10 mouse cellular contexts compared by ENCODE assay signal in the genomic region with DNA sequence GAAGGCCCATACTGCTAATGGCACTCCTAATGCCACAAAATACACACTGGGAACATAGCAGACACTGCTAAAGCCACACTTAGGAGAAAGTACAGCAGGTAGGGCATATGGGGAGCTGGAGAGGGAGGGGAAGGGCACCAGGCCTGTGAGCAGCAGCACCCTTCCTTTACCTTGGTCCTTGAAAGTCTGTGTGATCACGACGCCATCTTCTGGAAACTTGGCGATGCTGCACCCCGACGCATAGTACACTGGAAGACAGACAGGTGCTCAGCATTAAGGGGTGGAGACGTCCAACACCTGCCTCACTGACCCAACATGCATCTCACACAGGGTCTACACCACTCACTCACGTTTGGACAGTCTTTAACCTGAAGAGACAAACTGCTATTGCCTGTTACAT. TPM values are rescaled to one million over a fixed set of nuclear protein-coding genes. Genes with fewer than 3 reads are reported as not detected.
DNase-seq lines count a peak whose midpoint lies in the region; ATAC-seq and TF ChIP-seq lines count a peak whose summit lies in the region.
"Had no signal": no experiment of that assay in that cellular context is flagged by ENCODE, and none has a peak within 500 bp of the region (broad histone marks: within the 10 kb centered on the region; RNA-seq: fewer than 3 reads in every experiment).

No protein-coding gene starts in this region.

- H3K27me3 ChIP-seq in forebrain, postnatal 0 days (ENCODE audit: insufficient read depth, low read length), result no peaks in the 10 kb centered on the region
- H3K27me3 ChIP-seq in forebrain, embryonic 16.5 days (replicated peaks; ENCODE audit: control insufficient read depth, insufficient read depth, low read length), result no peaks in the 10 kb centered on the region
- H3K27me3 ChIP-seq in lung, postnatal 0 days (replicated peaks; ENCODE audit: insufficient read depth, low read length), result no peaks in the 10 kb centered on the region
- H3K27me3 ChIP-seq: heart, embryonic 12.5 days had no signal

- no peak overlapping the region for H3K4me2 ChIP-seq in forebrain, postnatal 0 days (ENCODE audit: low read depth)
- H3K4me2 ChIP-seq in forebrain, embryonic 16.5 days (ENCODE audit: low read length), result no peak overlapping the region
- no peak overlapping the region for H3K4me2 ChIP-seq in lung, postnatal 0 days (replicated peaks; ENCODE audit: low read depth, low read length)
- H3K4me2 ChIP-seq: heart, embryonic 12.5 days had no signal

- peak; percentile 64 for TF ChIP-seq CTCF in forebrain, postnatal 0 days (IDR thresholded peaks at IDR 0.05; ENCODE audit: low read depth)
- TF ChIP-seq CTCF in lung, postnatal 0 days (IDR thresholded peaks at IDR 0.05), result peak; percentile 47

- no peak for TF ChIP-seq EP300 in lung, postnatal 0 days (IDR thresholded peaks at IDR 0.05)

- ATAC-seq in forebrain, postnatal 0 days, result no peak
- ATAC-seq in forebrain, embryonic 16.5 days, result no peak
- no peak for ATAC-seq in lung, postnatal 0 days

- H3K9me3 ChIP-seq in forebrain, postnatal 0 days (ENCODE audit: low read length), result no peaks in the 10 kb centered on the region
- H3K9me3 ChIP-seq in forebrain, embryonic 16.5 days (ENCODE audit: control insufficient read depth, low read length), result no peaks in the 10 kb centered on the region
- H3K9me3 ChIP-seq in lung, postnatal 0 days (ENCODE audit: low read length), result no peaks in the 10 kb centered on the region
- H3K9me3 ChIP-seq: heart, embryonic 12.5 days had no signal

- no peak overlapping the region for H3K4me3 ChIP-seq in forebrain, postnatal 0 days (ENCODE audit: low read depth, low read length)
- no peak overlapping the region for H3K4me3 ChIP-seq in forebrain, embryonic 16.5 days (replicated peaks; ENCODE audit: low read length)
- no peak overlapping the region for H3K4me3 ChIP-seq in lung, postnatal 0 days (ENCODE audit: low read depth, low read length)
- H3K4me3 ChIP-seq: heart, embryonic 12.5 days had no signal

- no peaks in the 10 kb centered on the region for H3K4me1 ChIP-seq in forebrain, postnatal 0 days (ENCODE audit: insufficient read depth)
- H3K4me1 ChIP-seq in forebrain, embryonic 16.5 days (replicated peaks; ENCODE audit: control insufficient read depth, insufficient read depth, low read length), result no peaks in the 10 kb centered on the region
- H3K4me1 ChIP-seq in lung, postnatal 0 days (ENCODE audit: insufficient read depth, low read depth, low read length), result no peaks in the 10 kb centered on the region

- WGBS in forebrain, postnatal 0 days, result 70% methylated on average over 7 of the region's 7 CpGs
- 72% methylated on average over 7 of the region's 7 CpGs for WGBS in forebrain, embryonic 16.5 days
- 66% methylated on average over 7 of the region's 7 CpGs for WGBS in lung, postnatal 0 days

- peak; percentile 25 for DNase-seq in forebrain, postnatal 0 days
- no peak for DNase-seq in lung, postnatal 0 days (ENCODE audit: low spot score)
- no peak for DNase-seq in lung, postnatal 25 days (ENCODE audit: low spot score)
- peak; percentile 35 for DNase-seq in NIH3T3 (ENCODE audit: low read depth)
- peak; percentile 65 for DNase-seq in retina, embryonic 14.5 days (ENCODE audit: low spot score)
- DNase-seq in cerebellum, adult 8-10 months, result no peak
- DNase-seq in ovary, postnatal 36 days (ENCODE audit: low spot score), result no peak
- DNase-seq: kidney, adult 18-20 months had no signal

- no peak overlapping the region for H3K9ac ChIP-seq in forebrain, postnatal 0 days
- H3K9ac ChIP-seq in forebrain, embryonic 16.5 days (replicated peaks; ENCODE audit: low read depth, low read length), result no peak overlapping the region
- H3K9ac ChIP-seq in lung, postnatal 0 days (replicated peaks; ENCODE audit: low read depth), result no peak overlapping the region
- H3K9ac ChIP-seq: heart, embryonic 12.5 days had no signal

- peaks cover 91% of the 10 kb centered on the region for H3K36me3 ChIP-seq in forebrain, postnatal 0 days (ENCODE audit: insufficient read depth)
- peaks cover 31% of the 10 kb centered on the region for H3K36me3 ChIP-seq in forebrain, embryonic 16.5 days (ENCODE audit: control insufficient read depth, insufficient read depth)
- H3K36me3 ChIP-seq in lung, postnatal 0 days (ENCODE audit: insufficient read depth, low read length), result peaks cover 66% of the 10 kb centered on the region

- no peak overlapping the region for H3K27ac ChIP-seq in forebrain, postnatal 0 days (ENCODE audit: low read depth, low read length)
- H3K27ac ChIP-seq in forebrain, embryonic 16.5 days (ENCODE audit: low read length), result no peak overlapping the region
- H3K27ac ChIP-seq in lung, postnatal 0 days (ENCODE audit: low read length), result no peak overlapping the region

RNA-seq across cellular contexts. Expression of gene Slc38a8, which starts 18.6 kb away (rescaled TPM):
- not detected in 2 replicates for total RNA-seq in forebrain, postnatal 0 days (2014; rRNA removed)
- polyA plus RNA-seq in forebrain, postnatal 0 days (2015; fragmentation: Nextera tagmentation; extraction: Ambion mirVana), result 0.12 TPM in 1 of 2 replicates, not detected in the other
- not detected in 2 replicates for polyA plus RNA-seq in forebrain, embryonic 16.5 days (2015; fragmentation: Nextera tagmentation; extraction: Ambion mirVana)
- not detected in 2 replicates for polyA plus RNA-seq in lung, postnatal 0 days (2015; fragmentation: Nextera tagmentation; extraction: Ambion mirVana)
- polyA plus RNA-seq: heart, embryonic 12.5 days had no signal

RNA-seq across cellular contexts. Expression of gene Mbtps1, which starts 38.4 kb away (rescaled TPM):
- total RNA-seq in forebrain, postnatal 0 days (2014; rRNA removed), result 72.4 and 75.5 TPM in 2 replicates
- polyA plus RNA-seq in forebrain, postnatal 0 days (2015; fragmentation: Nextera tagmentation; extraction: Ambion mirVana), result 37.7 and 48.0 TPM in 2 replicates
- polyA plus RNA-seq in forebrain, embryonic 16.5 days (2015; fragmentation: Nextera tagmentation; extraction: Ambion mirVana), result 66.6 and 75.9 TPM in 2 replicates
- 64.4 and 67.4 TPM in 2 replicates for polyA plus RNA-seq in lung, postnatal 0 days (2015; fragmentation: Nextera tagmentation; extraction: Ambion mirVana)

RNA-seq across cellular contexts. Expression of gene Hsdl1, which starts 54.9 kb away (rescaled TPM):
- total RNA-seq in forebrain, postnatal 0 days (2014; rRNA removed), result 144 and 158 TPM in 2 replicates
- polyA plus RNA-seq in forebrain, postnatal 0 days (2015; fragmentation: Nextera tagmentation; extraction: Ambion mirVana), result 144 and 164 TPM in 2 replicates
- polyA plus RNA-seq in forebrain, embryonic 16.5 days (2015; fragmentation: Nextera tagmentation; extraction: Ambion mirVana), result 179 and 183 TPM in 2 replicates
- 26.0 and 27.0 TPM in 2 replicates for polyA plus RNA-seq in lung, postnatal 0 days (2015; fragmentation: Nextera tagmentation; extraction: Ambion mirVana)

RNA-seq across cellular contexts. Expression of gene Dnaaf1, which starts 54.9 kb away (rescaled TPM):
- total RNA-seq in forebrain, postnatal 0 days (2014; rRNA removed), result 0.08 TPM in 1 of 2 replicates, not detected in the other
- polyA plus RNA-seq in forebrain, postnatal 0 days (2015; fragmentation: Nextera tagmentation; extraction: Ambion mirVana), result 0.38 and 0.98 TPM in 2 replicates
- polyA plus RNA-seq in forebrain, embryonic 16.5 days (2015; fragmentation: Nextera tagmentation; extraction: Ambion mirVana), result 0.24 and 0.39 TPM in 2 replicates
- 2.9 and 4.0 TPM in 2 replicates for polyA plus RNA-seq in lung, postnatal 0 days (2015; fragmentation: Nextera tagmentation; extraction: Ambion mirVana)

Comparison
In these comparisons a context has a peak if more than half of its experiments do, and no peak if none do; other contexts are left out.
1. DNase-seq: peak in forebrain, postnatal 0 days (single experiment), NIH3T3 (single experiment) and retina, embryonic 14.5 days (single experiment); none in lung, postnatal 0 days (single experiment), lung, postnatal 25 days (single experiment), cerebellum, adult 8-10 months (single experiment) and ovary, postnatal 36 days (single experiment).